Mouse (Mus musculus): ENCODE data around the gene Fnbp1l.

The Fnbp1l gene

GRCm38 (mm10) chr3:122603229-122603628 lies 16.3 kb downstream of the Fnbp1l start:
- no peak for DNase-seq

GRCm38 (mm10) chr3:122602370-122602769 lies 17.1 kb downstream of the Fnbp1l start:
- DNase-seq = no peak

GRCm38 (mm10) chr3:122599291-122599690 lies 20.2 kb downstream of the Fnbp1l start:
- no peak for DNase-seq

GRCm38 (mm10) chr3:122590804-122591203 lies 28.7 kb downstream of the Fnbp1l start:
- no peak for DNase-seq

- no peak for DNase-seq
Observed at GRCm38 (mm10) chr3:122590346-122590745, 29.2 kb downstream of the Fnbp1l start.

- no peak for DNase-seq
Observed at GRCm38 (mm10) chr3:122586918-122587641, 32.4 kb downstream of the Fnbp1l start.

- no peak for DNase-seq
Observed at GRCm38 (mm10) chr3:122577360-122577759, 42.2 kb downstream of the Fnbp1l start.

- DNase-seq = no peak
Observed at GRCm38 (mm10) chr3:122574921-122575320, 44.6 kb downstream of the Fnbp1l start.

DNA sequence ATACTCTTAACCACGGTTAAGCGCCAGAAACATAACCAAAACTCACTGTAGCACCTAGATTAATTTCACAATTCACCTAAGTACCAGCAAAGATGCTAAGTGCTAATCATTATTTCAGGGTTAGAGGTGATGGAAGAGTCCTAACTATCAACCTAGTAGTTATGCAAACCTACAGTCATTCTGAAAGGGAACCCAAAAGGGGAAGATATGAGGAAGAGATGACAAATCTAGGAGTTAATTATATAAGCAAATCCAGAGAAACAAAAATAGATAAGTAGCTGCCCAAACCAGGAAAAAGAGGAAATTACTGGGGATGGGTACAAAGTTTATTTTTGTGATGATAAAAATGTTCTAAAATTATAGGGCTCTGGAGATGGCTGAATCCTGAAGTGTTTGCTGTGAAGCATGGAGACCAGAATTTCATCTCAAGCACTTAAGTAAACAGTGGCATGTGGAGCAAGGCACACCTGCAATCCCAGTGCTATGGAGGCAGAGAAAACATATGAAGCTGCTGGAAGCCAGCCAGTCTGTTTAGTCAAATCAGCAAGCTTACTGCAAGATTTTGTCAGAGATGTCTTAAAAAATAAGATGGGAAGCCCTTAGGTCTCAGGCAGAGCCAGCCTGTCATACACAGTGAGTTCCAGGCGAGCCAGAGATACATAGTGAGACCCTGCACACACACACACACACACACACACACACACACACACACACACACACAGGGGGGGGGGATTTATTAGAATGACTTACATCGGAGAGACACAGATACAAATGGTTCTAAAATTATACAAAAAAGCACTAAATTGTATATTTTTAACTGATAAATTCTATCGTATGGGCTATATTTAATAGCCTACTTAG lies 45.9 kb downstream of the Fnbp1l start:
- peak; percentile 17 for DNase-seq

GRCm38 (mm10) chr3:122566549-122566948 lies 53.0 kb downstream of the Fnbp1l start:
- DNase-seq = peak; percentile 13

- no peak for DNase-seq
Observed at GRCm38 (mm10) chr3:122566112-122566511, 53.4 kb downstream of the Fnbp1l start.

GRCm38 (mm10) chr3:122565285-122565684 lies 54.2 kb downstream of the Fnbp1l start:
- peak; percentile 16 for DNase-seq

- no peak for DNase-seq
Observed at GRCm38 (mm10) chr3:122557766-122558165, 61.7 kb downstream of the Fnbp1l start.

- DNase-seq = no peak
Observed at GRCm38 (mm10) chr3:122551174-122551573, 68.3 kb downstream of the Fnbp1l start.

- DNase-seq = no peak
Observed at GRCm38 (mm10) chr3:122547469-122547868, 72.0 kb downstream of the Fnbp1l start.

DNA sequence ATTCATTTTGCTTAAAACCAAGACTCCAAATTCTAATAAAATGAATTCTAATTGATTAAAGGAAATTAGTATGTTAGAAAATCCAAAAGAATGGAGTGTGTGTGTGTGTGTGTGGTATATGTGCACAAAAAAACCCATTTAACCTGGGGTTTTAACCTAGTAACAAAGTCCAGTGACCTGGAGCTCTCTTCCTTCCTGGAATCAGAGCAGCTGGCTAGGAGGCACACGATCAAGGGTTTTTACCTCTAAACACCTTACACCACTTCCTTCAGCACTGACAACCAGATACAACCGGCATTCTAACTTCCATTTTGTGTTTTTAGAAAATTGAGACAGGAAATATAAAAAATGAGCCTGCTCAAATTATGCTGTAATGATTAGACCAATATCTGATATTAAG lies 74.2 kb downstream of the Fnbp1l start:
- DNase-seq = no peak

- no peak for DNase-seq
Observed at GRCm38 (mm10) chr3:122540918-122541317, 78.6 kb downstream of the Fnbp1l start.

DNA sequence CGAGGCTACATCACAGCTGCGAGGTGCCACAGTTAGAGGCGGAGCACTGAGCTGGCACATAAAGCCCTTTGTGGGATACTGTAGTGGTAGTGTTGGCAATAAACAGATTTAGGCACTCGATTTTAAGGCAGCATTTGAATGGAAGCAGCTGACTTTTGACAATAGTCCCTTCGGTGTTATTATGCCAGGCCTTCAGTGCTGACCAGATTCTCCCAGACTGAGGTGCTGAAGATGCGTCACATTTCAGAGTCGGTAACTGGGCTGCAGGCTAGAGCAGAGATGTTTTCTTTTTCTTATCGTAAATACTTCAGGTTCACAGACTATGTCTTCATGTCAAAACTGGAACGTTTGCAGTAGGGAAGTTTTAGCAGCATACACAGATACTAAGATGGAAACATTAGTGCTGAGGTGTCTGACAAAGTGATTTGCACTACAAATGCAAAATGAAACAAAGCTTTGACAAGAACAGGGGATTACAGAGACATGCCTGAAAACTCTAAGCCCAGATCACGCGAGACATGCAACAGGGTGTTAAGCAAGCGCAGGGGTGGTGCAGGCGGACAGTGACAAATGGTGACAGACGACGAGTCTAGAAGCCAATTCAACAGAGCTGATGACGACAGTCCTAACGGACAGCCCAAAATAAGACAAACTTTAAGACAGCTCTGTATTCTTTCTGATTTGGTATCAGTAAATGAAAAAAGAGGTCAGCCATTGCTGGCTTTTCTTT lies 79.4 kb downstream of the Fnbp1l start:
- DNase-seq = no peak

DNA sequence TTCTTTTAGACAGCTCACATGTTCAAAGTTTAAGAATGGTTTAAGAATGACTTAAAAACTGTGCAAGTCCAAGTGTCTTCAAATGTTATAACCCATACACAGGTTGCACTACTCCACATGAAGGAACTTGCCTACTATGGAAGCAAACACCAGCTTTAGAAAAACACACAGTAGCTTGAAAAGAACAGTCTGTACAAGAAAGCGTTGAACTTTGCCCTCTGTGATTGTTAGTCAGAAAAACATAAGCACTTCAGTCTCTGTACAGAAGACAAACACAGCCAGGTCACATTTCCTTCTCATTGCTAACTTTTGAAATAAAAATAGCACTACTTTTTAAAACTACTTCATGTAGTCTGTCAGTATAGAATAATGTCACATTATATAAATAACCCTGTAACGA lies 80.7 kb downstream of the Fnbp1l start:
- no peak for DNase-seq

- DNase-seq = no peak
Observed at GRCm38 (mm10) chr3:122535938-122536703, 83.4 kb downstream of the Fnbp1l start.

DNA sequence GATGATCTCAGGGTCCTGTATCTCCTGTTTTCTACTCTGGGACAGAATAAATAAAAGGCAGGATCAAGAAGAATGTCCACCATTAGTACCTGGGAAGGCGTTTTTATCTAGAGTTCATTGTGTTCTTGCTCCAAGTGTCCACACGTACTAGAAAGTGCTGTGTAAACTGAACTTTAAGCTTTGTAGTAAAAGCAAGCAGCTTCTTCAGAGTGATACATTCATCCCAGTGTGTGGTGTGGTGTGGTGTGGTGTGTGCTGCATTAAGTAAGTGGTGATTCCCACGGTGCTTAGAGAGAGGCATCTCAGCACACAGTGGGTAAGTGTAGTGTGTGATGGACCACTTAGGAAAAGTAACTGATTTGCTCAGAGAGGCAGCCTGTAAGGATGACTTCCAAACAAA lies 91.0 kb downstream of the Fnbp1l start:
- DNase-seq = no peak

GRCm38 (mm10) chr3:122521294-122521693 lies 98.2 kb downstream of the Fnbp1l start:
- DNase-seq = no peak

- DNase-seq = no peak
Observed at GRCm38 (mm10) chr3:122520875-122521274, 98.6 kb downstream of the Fnbp1l start.

Measured in lung, postnatal 14 days (tissue).